Mouse (Mus musculus): Measurements from ENCODE around the gene Shc3. TPM values are rescaled to one million over a fixed set of nuclear protein-coding genes. Genes with fewer than 3 reads are reported as not detected.

The Shc3 gene
- polyA plus RNA-seq, 1 experiment, result 1.1 TPM

DNA sequence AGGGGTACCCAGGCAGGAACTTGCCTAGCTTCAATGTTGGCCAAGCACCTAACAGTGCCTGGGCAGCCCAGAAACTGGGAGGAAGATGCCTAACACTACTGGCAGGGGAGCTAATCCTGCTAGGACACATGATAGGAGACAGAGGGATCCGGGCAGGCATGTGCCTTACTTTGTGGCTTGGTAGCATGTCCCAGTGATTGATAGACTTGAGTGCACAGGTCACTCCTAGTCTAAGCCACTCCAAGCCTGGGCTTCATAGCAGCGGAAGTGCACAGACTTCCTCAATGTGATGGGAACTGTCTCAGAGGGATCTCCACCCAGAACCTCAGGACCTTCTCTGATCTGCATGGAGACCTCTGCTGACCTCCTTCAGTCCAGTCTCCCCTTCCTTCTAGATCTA is 134.1 kb downstream of the Shc3 start:
- Histone ChIP-seq H3K4me1 (ENCODE audit: control insufficient read depth, insufficient read depth, low read length) (no peaks in the 10 kb centered on the region), H3K36me3 (ENCODE audit: control insufficient read depth, insufficient read depth, low read length) (no peaks in the 10 kb centered on the region), H3K4me3 (ENCODE audit: insufficient read depth, low read depth, low read length) (no peak overlapping the region), H3K27me3 (replicated peaks; ENCODE audit: control insufficient read depth, insufficient read depth, low read length) (no peaks in the 10 kb centered on the region), H3K27ac (ENCODE audit: insufficient read depth, low read depth, low read length) (no peak overlapping the region)
- 28% methylated on average over 2 of the region's 2 CpGs for WGBS
- TF ChIP-seq CTCF (conservative IDR thresholded peaks at IDR 0.05; ENCODE audit: insufficient read depth, insufficient read length, low read depth, low read length), result no peak
- no peak for TF ChIP-seq POLR2A (IDR thresholded peaks at IDR 0.05; ENCODE audit: low read depth, low read length)
- peak; percentile 72 for DNase-seq

DNA sequence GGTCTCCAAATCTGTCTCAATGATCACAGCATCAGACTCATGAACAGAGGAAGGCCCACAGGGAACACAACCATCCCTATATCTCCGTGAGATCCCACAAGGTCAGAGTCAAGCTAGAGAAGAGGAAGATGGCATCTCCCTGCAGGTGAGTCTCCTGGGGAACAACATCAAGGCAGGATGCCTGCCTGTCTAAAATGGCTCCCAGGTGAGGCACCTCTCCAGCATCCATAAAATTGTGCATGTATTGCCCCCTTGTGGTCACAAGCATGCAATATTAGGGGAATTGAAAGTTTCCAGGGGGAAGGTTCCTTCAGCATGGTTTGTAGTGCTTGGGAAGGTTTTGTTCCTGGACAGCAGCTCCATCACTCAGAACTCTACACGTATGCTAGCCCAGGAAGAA is 134.8 kb downstream of the Shc3 start:
- Histone ChIP-seq H3K4me1 (ENCODE audit: control insufficient read depth, insufficient read depth, low read length) (no peaks in the 10 kb centered on the region), H3K27ac (ENCODE audit: insufficient read depth, low read depth, low read length) (no peak overlapping the region), H3K4me3 (ENCODE audit: insufficient read depth, low read depth, low read length) (no peak overlapping the region), H3K36me3 (ENCODE audit: control insufficient read depth, insufficient read depth, low read length) (no peaks in the 10 kb centered on the region), H3K27me3 (replicated peaks; ENCODE audit: control insufficient read depth, insufficient read depth, low read length) (no peaks in the 10 kb centered on the region)
- DNase-seq, result peak; percentile 16
- TF ChIP-seq CTCF (conservative IDR thresholded peaks at IDR 0.05; ENCODE audit: insufficient read depth, insufficient read length, low read depth, low read length) (0 out of 2 replicates have a peak, but pooled peaks have one; percentile 32), POLR2A (IDR thresholded peaks at IDR 0.05; ENCODE audit: low read depth, low read length) (no peak)
- WGBS, result 68% methylated on average over 2 of the region's 2 CpGs

DNA sequence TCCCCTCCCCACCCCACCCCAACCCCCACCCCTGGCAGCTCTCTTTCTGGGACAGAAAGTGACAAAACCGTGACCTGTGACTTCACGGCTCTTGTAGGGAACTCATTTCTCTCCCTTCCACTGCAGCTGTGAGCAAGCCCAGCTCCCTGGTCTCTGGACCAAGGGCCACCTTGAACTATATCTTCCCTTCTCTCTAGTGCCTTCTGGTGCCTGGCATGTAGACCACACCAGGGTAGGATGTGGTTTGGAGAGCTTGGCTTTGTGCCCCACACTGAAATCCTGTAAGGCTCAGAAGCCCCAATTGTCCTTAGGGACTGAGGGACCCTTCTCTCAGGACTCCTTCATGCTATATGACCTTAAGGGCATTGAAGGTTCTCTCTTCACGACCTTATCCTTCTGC is 135.8 kb downstream of the Shc3 start:
- TF ChIP-seq POLR2A (IDR thresholded peaks at IDR 0.05; ENCODE audit: low read depth, low read length), result no peak
- TF ChIP-seq CTCF (conservative IDR thresholded peaks at IDR 0.05; ENCODE audit: insufficient read depth, insufficient read length, low read depth, low read length), result no peak
- H3K4me3 ChIP-seq (ENCODE audit: insufficient read depth, low read depth, low read length), result no peak overlapping the region

DNA sequence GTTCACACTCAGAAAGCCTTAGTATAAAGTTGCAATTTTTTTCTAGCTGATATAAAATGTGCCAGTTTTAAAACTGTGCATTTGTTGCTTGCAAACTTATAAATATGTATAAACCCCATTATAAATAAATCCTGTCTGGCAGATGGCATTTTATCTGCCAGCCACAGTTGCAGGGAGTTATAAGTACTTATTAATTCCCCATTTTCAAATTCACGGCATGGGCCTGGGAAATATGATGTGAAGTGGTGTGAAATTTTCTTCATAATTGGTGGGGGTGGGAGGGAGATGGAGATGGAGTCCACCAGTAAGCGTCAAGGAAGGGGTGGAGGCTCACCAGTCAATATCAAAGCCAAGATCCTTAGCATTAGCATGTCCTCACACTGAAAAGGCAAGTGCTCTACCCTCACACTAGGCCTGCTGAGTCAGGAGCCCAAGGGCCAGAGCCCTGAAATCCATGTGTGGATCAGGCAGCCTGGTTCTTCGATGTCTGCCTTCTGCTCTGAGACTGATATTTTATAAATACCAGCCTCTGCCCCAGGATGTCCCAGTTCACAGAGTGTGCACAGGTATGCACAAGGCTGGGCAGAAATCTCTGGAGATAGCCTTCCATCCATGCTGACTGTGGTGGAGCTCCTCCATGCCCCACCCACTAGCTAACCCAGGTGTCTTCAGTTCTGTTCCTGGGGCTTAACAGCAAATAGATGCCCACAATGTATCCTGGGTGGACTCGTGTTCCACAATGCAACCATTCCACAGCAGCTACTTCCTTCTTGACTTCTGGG is 143.4 kb downstream of the Shc3 start:
- 83% methylated on average over 4 of the region's 4 CpGs for WGBS
- Histone ChIP-seq H3K36me3 (ENCODE audit: control insufficient read depth, insufficient read depth, low read length) (no peaks in the 10 kb centered on the region), H3K27me3 (replicated peaks; ENCODE audit: control insufficient read depth, insufficient read depth, low read length) (no peaks in the 10 kb centered on the region), H3K27ac (ENCODE audit: insufficient read depth, low read depth, low read length) (no peak overlapping the region), H3K4me1 (ENCODE audit: control insufficient read depth, insufficient read depth, low read length) (no peaks in the 10 kb centered on the region), H3K4me3 (ENCODE audit: insufficient read depth, low read depth, low read length) (no peak overlapping the region)
- no peak for TF ChIP-seq POLR2A (IDR thresholded peaks at IDR 0.05; ENCODE audit: low read depth, low read length)
- no peak for TF ChIP-seq CTCF (conservative IDR thresholded peaks at IDR 0.05; ENCODE audit: insufficient read depth, insufficient read length, low read depth, low read length)
- DNase-seq, result no peak

More for the DNA sequence above, 135.8 kb downstream of the Shc3 start:
- H3K36me3 ChIP-seq (ENCODE audit: control insufficient read depth, insufficient read depth, low read length), result no peaks in the 10 kb centered on the region
- no peak for DNase-seq
- 74% methylated on average over 3 of the region's 3 CpGs for WGBS
- no peaks in the 10 kb centered on the region for H3K4me1 ChIP-seq (ENCODE audit: control insufficient read depth, insufficient read depth, low read length)
- no peak overlapping the region for H3K27ac ChIP-seq (ENCODE audit: insufficient read depth, low read depth, low read length)
- no peaks in the 10 kb centered on the region for H3K27me3 ChIP-seq (replicated peaks; ENCODE audit: control insufficient read depth, insufficient read depth, low read length)

DNA sequence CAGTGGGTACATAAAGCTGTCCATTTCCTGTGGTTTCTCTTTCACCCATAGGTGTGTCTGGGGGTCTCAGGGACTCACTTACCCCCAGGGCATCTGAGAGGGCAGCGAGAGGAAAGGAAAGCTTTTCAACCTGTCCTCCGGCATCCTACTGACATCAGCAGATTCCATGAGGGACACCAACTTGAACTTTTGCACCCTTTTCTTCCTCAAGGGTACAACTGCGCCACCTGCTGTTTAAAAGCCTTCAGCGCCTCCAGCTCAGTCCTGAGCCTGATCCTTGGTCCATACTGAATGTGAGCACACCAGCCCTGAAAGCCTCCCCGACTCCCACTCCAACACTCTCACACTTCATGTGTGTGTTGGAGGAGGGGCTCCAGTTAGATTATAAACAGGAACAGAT is 144.6 kb downstream of the Shc3 start:
- 13% methylated on average over 5 of the region's 5 CpGs for WGBS
- Histone ChIP-seq H3K36me3 (ENCODE audit: control insufficient read depth, insufficient read depth, low read length) (no peaks in the 10 kb centered on the region), H3K4me1 (ENCODE audit: control insufficient read depth, insufficient read depth, low read length) (no peaks in the 10 kb centered on the region), H3K27ac (ENCODE audit: insufficient read depth, low read depth, low read length) (no peak overlapping the region), H3K4me3 (ENCODE audit: insufficient read depth, low read depth, low read length) (no peak overlapping the region), H3K27me3 (replicated peaks; ENCODE audit: control insufficient read depth, insufficient read depth, low read length) (no peaks in the 10 kb centered on the region)
- DNase-seq, result peak; percentile 80
- TF ChIP-seq CTCF (conservative IDR thresholded peaks at IDR 0.05; ENCODE audit: insufficient read depth, insufficient read length, low read depth, low read length) (peak; percentile 84), POLR2A (IDR thresholded peaks at IDR 0.05; ENCODE audit: low read depth, low read length) (no peak)

DNA sequence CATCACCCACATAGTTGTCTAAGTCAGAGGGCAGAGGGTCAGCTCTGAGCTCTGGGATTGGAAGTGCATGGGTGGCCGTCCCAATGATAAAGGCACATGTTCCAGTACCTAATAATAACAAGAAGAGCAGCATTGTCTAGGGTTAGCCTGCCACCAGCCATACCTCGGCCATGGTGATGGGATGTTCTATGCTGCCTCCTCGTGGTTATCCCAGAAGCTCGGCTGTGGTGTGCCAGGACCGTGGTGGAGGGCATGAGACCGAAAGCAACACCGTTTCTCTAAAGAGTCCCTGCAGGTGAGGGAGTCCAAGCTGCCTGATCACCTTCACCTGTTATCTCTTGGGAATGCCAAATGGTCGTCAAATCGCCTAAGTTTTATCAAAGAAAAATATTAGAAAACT is 145.6 kb downstream of the Shc3 start:
- Histone ChIP-seq H3K36me3 (ENCODE audit: control insufficient read depth, insufficient read depth, low read length) (no peaks in the 10 kb centered on the region), H3K4me1 (ENCODE audit: control insufficient read depth, insufficient read depth, low read length) (no peaks in the 10 kb centered on the region), H3K27me3 (replicated peaks; ENCODE audit: control insufficient read depth, insufficient read depth, low read length) (no peaks in the 10 kb centered on the region), H3K27ac (ENCODE audit: insufficient read depth, low read depth, low read length) (no peak overlapping the region), H3K4me3 (ENCODE audit: insufficient read depth, low read depth, low read length) (no peak overlapping the region)
- TF ChIP-seq POLR2A (IDR thresholded peaks at IDR 0.05; ENCODE audit: low read depth, low read length), result no peak
- no peak for TF ChIP-seq CTCF (conservative IDR thresholded peaks at IDR 0.05; ENCODE audit: insufficient read depth, insufficient read length, low read depth, low read length)
- 86% methylated on average over 9 of the region's 9 CpGs for WGBS
- DNase-seq, result no peak

DNA sequence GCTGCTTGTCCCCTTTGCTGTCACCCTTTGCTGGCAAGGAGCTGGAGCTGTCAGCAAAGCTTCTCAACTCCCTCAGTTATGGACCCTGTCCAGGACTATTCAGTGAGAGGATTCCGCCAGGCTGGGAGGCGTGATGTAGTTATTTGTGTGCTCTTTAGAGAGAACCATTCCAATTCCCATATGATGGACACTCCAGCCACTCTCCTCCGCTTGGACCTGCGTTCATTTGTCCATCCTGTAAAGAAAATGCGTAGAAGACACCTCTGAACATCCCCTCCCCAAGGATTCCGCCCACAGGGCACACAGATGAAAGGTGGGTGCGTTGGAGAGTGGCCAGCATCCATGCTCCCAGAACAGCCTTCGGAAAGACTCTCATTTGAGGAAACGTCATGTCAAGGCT is 148.4 kb downstream of the Shc3 start:
- DNase-seq, result no peak
- no peak for TF ChIP-seq CTCF (conservative IDR thresholded peaks at IDR 0.05; ENCODE audit: insufficient read depth, insufficient read length, low read depth, low read length)
- no peak for TF ChIP-seq POLR2A (IDR thresholded peaks at IDR 0.05; ENCODE audit: low read depth, low read length)
- Histone ChIP-seq H3K4me1 (ENCODE audit: control insufficient read depth, insufficient read depth, low read length) (no peaks in the 10 kb centered on the region), H3K27me3 (replicated peaks; ENCODE audit: control insufficient read depth, insufficient read depth, low read length) (no peaks in the 10 kb centered on the region), H3K4me3 (ENCODE audit: insufficient read depth, low read depth, low read length) (no peak overlapping the region), H3K36me3 (ENCODE audit: control insufficient read depth, insufficient read depth, low read length) (no peaks in the 10 kb centered on the region), H3K27ac (ENCODE audit: insufficient read depth, low read depth, low read length) (no peak overlapping the region)
- 81% methylated on average over 9 of the region's 9 CpGs for WGBS

Measured in kidney, adult 2 months (tissue).